Mouse (Mus musculus) embryo, embryonic 9.5 days (tissue): ENCODE results near the gene Slc2a4.
"Not testable (repeated sequence)": the region's sequence is repeated elsewhere in the genome, so short reads cannot be mapped to it uniquely, and the experiment has no call there.

Experiments used
- DNase-seq: peaks from one replicate; pipeline ENCODE4 v3.0.0-alpha.2; 2017; ENCODE audit errors: extremely low spot score

Slc2a4 gene

GRCm38 (mm10) chr11:69920266-69921031 lies 27.5 kb downstream of the Slc2a4 start:
- peak; percentile 74 for DNase-seq

- DNase-seq, result peak; percentile 69
Observed at GRCm38 (mm10) chr11:69919661-69920265, 28.2 kb downstream of the Slc2a4 start.

GRCm38 (mm10) chr11:69919053-69919452 lies 28.9 kb downstream of the Slc2a4 start:
- no peak for DNase-seq

- no peak for DNase-seq
Observed at GRCm38 (mm10) chr11:69918118-69918517, 29.9 kb downstream of the Slc2a4 start.

GRCm38 (mm10) chr11:69917379-69917948 lies 30.5 kb downstream of the Slc2a4 start:
- no peak for DNase-seq

- DNase-seq, result not testable (repeated sequence)
Observed at GRCm38 (mm10) chr11:69916652-69917378, 31.2 kb downstream of the Slc2a4 start.

- peak; percentile 27 for DNase-seq
Observed at GRCm38 (mm10) chr11:69915667-69916627, 32.0 kb downstream of the Slc2a4 start.

GRCm38 (mm10) chr11:69914917-69915430 lies 33.0 kb downstream of the Slc2a4 start:
- DNase-seq, result no peak

- DNase-seq, result no peak
Observed at GRCm38 (mm10) chr11:69914372-69914764, 33.6 kb downstream of the Slc2a4 start.

- peak; percentile 93 for DNase-seq
Observed at GRCm38 (mm10) chr11:69913554-69914371, 34.2 kb downstream of the Slc2a4 start, which contains the start of gene Gps2. Gps2 (plus strand) TSS chr11:69913888.

- DNase-seq, result no peak
Observed at GRCm38 (mm10) chr11:69912716-69913530, 35.1 kb downstream of the Slc2a4 start.

- DNase-seq, result no peak
Observed at GRCm38 (mm10) chr11:69911701-69912100, 36.3 kb downstream of the Slc2a4 start.

GRCm38 (mm10) chr11:69910781-69911560 lies 37.0 kb downstream of the Slc2a4 start:
- no peak for DNase-seq

- DNase-seq, result no peak
Observed at GRCm38 (mm10) chr11:69910177-69910576, 37.8 kb downstream of the Slc2a4 start.

- no peak for DNase-seq
Observed at GRCm38 (mm10) chr11:69909174-69909573, 38.8 kb downstream of the Slc2a4 start.

GRCm38 (mm10) chr11:69908645-69909044 lies 39.3 kb downstream of the Slc2a4 start:
- DNase-seq, result no peak

GRCm38 (mm10) chr11:69904311-69904710 lies 43.7 kb downstream of the Slc2a4 start:
- no peak for DNase-seq

GRCm38 (mm10) chr11:69902972-69903371 lies 45.0 kb downstream of the Slc2a4 start:
- DNase-seq, result no peak
